Mouse (Mus musculus) thymus, postnatal 36 days (tissue): ENCODE data around the gene Shc3.

ENCODE experiments used
- DNase-seq, 2 experiments: peaks; one replicate each; pipeline ENCODE4 v3.0.0; 2022; ENCODE audit warnings: mixed read lengths in 2 of 2

Shc3 gene

GRCm38 (mm10) chr13:51479826-51480225, 89.4 kb downstream of the Shc3 start:
- no peak for DNase-seq

- DNase-seq = no peak
Observed at GRCm38 (mm10) chr13:51476991-51477390, 92.2 kb downstream of the Shc3 start.

- DNase-seq = no peak
Observed at GRCm38 (mm10) chr13:51468697-51469250, 100.4 kb downstream of the Shc3 start.

GRCm38 (mm10) chr13:51466117-51466841, 102.9 kb downstream of the Shc3 start:
- no peak for DNase-seq

GRCm38 (mm10) chr13:51464294-51464693, 104.9 kb downstream of the Shc3 start:
- no peak for DNase-seq

- no peak for DNase-seq
Observed at GRCm38 (mm10) chr13:51456190-51456878, 112.9 kb downstream of the Shc3 start.

- DNase-seq = no peak
Observed at GRCm38 (mm10) chr13:51446550-51446949, 122.7 kb downstream of the Shc3 start.

GRCm38 (mm10) chr13:51442922-51443321, 126.3 kb downstream of the Shc3 start:
- DNase-seq = no peak

- DNase-seq = no peak
Observed at GRCm38 (mm10) chr13:51437105-51438085, 131.8 kb downstream of the Shc3 start.

GRCm38 (mm10) chr13:51435146-51435545, 134.1 kb downstream of the Shc3 start:
- no peak for DNase-seq

- DNase-seq = no peak
Observed at GRCm38 (mm10) chr13:51434460-51434859, 134.8 kb downstream of the Shc3 start.

GRCm38 (mm10) chr13:51433371-51433770, 135.8 kb downstream of the Shc3 start:
- DNase-seq = no peak

- DNase-seq = no peak
Observed at GRCm38 (mm10) chr13:51425662-51426443, 143.4 kb downstream of the Shc3 start.

- DNase-seq = peak; percentile 23 to 48
Observed at GRCm38 (mm10) chr13:51424647-51425046, 144.6 kb downstream of the Shc3 start.

GRCm38 (mm10) chr13:51423647-51424046, 145.6 kb downstream of the Shc3 start:
- DNase-seq = no peak

- DNase-seq = no peak
Observed at GRCm38 (mm10) chr13:51420861-51421260, 148.4 kb downstream of the Shc3 start.

- DNase-seq = no peak
Observed at GRCm38 (mm10) chr13:51419501-51419900, 149.7 kb downstream of the Shc3 start.

- no peak for DNase-seq
Observed at GRCm38 (mm10) chr13:51418942-51419451, 150.2 kb downstream of the Shc3 start.

- peak; percentile 81 to 87 for DNase-seq
Observed at GRCm38 (mm10) chr13:51418268-51418941, 150.8 kb downstream of the Shc3 start.

- no peak for DNase-seq
Observed at GRCm38 (mm10) chr13:51417796-51418195, 151.4 kb downstream of the Shc3 start.

- no peak for DNase-seq
Observed at GRCm38 (mm10) chr13:51416727-51417126, 152.5 kb downstream of the Shc3 start.
